Mouse (Mus musculus) intestine, embryonic 14.5 days (tissue): Measurements from ENCODE around the gene Tas2r108. TPM values are rescaled to one million over a fixed set of nuclear protein-coding genes. Genes with fewer than 3 reads are reported as not detected.

ENCODE experiments used
- ATAC-seq: fragments of 200-750 bp; cut with Nextera tagmentation; replicated peaks from 2 replicates; pipeline ENCODE4 v1.8.0; 2017; ENCODE audit warnings: low read depth, moderate number of reproducible peaks, moderate TSS enrichment, moderate library complexity; ENCODE audit not compliant: low FRiP score, low TSS enrichment
- DNase-seq: peaks from one replicate; pipeline ENCODE4 v3.0.0-alpha.2; 2018; ENCODE audit warnings: low spot score
- H3K27ac ChIP-seq: fragments of 300-500 bp; sonication (generic); 2 replicates; pipeline ENCODE4 v1.5.1; 2014; ENCODE audit warnings: low read depth, mild to moderate bottlenecking, control low read depth
- H3K27me3 ChIP-seq: fragments of 300-500 bp; sonication (generic); replicated peaks from 2 replicates; pipeline ENCODE4 v1.6.1; 2014; ENCODE audit warnings: low read length, control low read depth; ENCODE audit not compliant: control insufficient read depth, insufficient read depth
- H3K36me3 ChIP-seq: fragments of 300-500 bp; sonication (generic); 2 replicates; pipeline ENCODE4 v1.6.1; 2014; ENCODE audit warnings: low read length, control low read depth; ENCODE audit not compliant: control insufficient read depth, insufficient read depth
- H3K4me1 ChIP-seq: fragments of 300-500 bp; sonication (generic); replicated peaks from 2 replicates; pipeline ENCODE4 v1.6.1; 2014; ENCODE audit warnings: low read length, control low read depth, mixed read lengths; ENCODE audit not compliant: control insufficient read depth, insufficient read depth
- H3K4me2 ChIP-seq: fragments of 300-500 bp; sonication (generic); 2 replicates; pipeline ENCODE4 v1.6.1; 2014; ENCODE audit warnings: low read length
- H3K4me3 ChIP-seq: fragments of 300-500 bp; sonication (generic); 2 replicates; pipeline ENCODE4 v1.5.1; 2014; ENCODE audit warnings: low read depth, low read length, control low read depth, mixed read lengths
- H3K9ac ChIP-seq: fragments of 300-500 bp; sonication (generic); 2 replicates; pipeline ENCODE4 v1.6.1; 2014; ENCODE audit warnings: mild to moderate bottlenecking, low read length
- H3K9me3 ChIP-seq: fragments of 300-500 bp; sonication (generic); 2 replicates; pipeline ENCODE4 v1.6.1; 2016; ENCODE audit warnings: low read length, control low read depth; ENCODE audit not compliant: control insufficient read depth
- WGBS: fragments of 180-500 bp; shearing (Covaris S2); extraction: QIAGEN DNeasy Blood & Tissue Kit; methylation state at CpG from one replicate; pipeline ENCODE4 v1.1.7; 2014; 5-methylcytosine and 5-hydroxymethylcytosine counted together
- polyA plus RNA-seq: library from polyadenylated mRNA; unstranded; fragments of >200 nt; fragmentation: Nextera tagmentation; extraction: Ambion mirVana; gene quantifications from 2 replicates; pipeline ENCODE4 v1.2.1, GENCODE M21; 2014

Gene Tas2r108
- not detected in 2 replicates for polyA plus RNA-seq

- no peak within 1 kb of the TSS for H3K9ac ChIP-seq
- DNase-seq (no peak), ATAC-seq (no peak)
- H3K4me1 ChIP-seq, result no peaks in the 10 kb centered on the region
- no peak within 1 kb of the TSS for H3K27ac ChIP-seq
- H3K4me2 ChIP-seq, result no peak within 1 kb of the TSS
- WGBS, result 90% methylated on average over 3 of the region's 3 CpGs
- H3K27me3 ChIP-seq, result no peaks in the 10 kb centered on the region
- no peaks in the 10 kb centered on the region for H3K9me3 ChIP-seq
- H3K4me3 ChIP-seq, result no peak within 1 kb of the TSS
- no peaks in the 10 kb centered on the region for H3K36me3 ChIP-seq
Measured at GRCm38 (mm10) chr6:40493229-40493628, at the start of gene Tas2r108. Tas2r108 (plus strand) TSS chr6:40493529.

- DNase-seq, result no peak
- Histone ChIP-seq H3K9me3 (no peaks in the 10 kb centered on the region), H3K9ac (no peak overlapping the region), H3K36me3 (no peaks in the 10 kb centered on the region), H3K27ac (no peak overlapping the region), H3K27me3 (no peaks in the 10 kb centered on the region), H3K4me3 (no peak overlapping the region), H3K4me2 (no peak overlapping the region), H3K4me1 (no peaks in the 10 kb centered on the region)
- no peak for ATAC-seq
Measured at GRCm38 (mm10) chr6:40448626-40449025, 44.7 kb upstream of the Tas2r108 start.

GRCm38 (mm10) chr6:40454436-40455041 is 38.8 kb upstream of the Tas2r108 start:
- H3K9ac ChIP-seq, result no peak overlapping the region
- H3K9me3 ChIP-seq, result no peaks in the 10 kb centered on the region
- H3K4me1 ChIP-seq, result no peaks in the 10 kb centered on the region
- no peak overlapping the region for H3K4me2 ChIP-seq
- H3K27me3 ChIP-seq, result no peaks in the 10 kb centered on the region
- no peak overlapping the region for H3K4me3 ChIP-seq
- WGBS, result 26% methylated on average over 7 of the region's 7 CpGs
- DNase-seq, result no peak
- no peak for ATAC-seq
- H3K36me3 ChIP-seq, result no peaks in the 10 kb centered on the region
- no peak overlapping the region for H3K27ac ChIP-seq

- no peaks in the 10 kb centered on the region for H3K4me1 ChIP-seq
- H3K27ac ChIP-seq, result no peak overlapping the region
- H3K36me3 ChIP-seq, result no peaks in the 10 kb centered on the region
- H3K9ac ChIP-seq, result no peak overlapping the region
- no peak overlapping the region for H3K4me3 ChIP-seq
- H3K4me2 ChIP-seq, result no peak overlapping the region
- H3K9me3 ChIP-seq, result no peaks in the 10 kb centered on the region
- DNase-seq (no peak), ATAC-seq (no peak)
- 51% methylated on average over 6 of the region's 6 CpGs for WGBS
- no peaks in the 10 kb centered on the region for H3K27me3 ChIP-seq
Measured at GRCm38 (mm10) chr6:40465710-40466109, 27.6 kb upstream of the Tas2r108 start.

GRCm38 (mm10) chr6:40470916-40471719 is 22.2 kb upstream of the Tas2r108 start, which contains the start of gene Ssbp1:
Ssbp1 (plus strand) TSS chr6:40471352.
- Histone ChIP-seq H3K36me3 (peaks cover 29% of the 10 kb centered on the region), H3K4me2 (peak within 1 kb of the TSS; percentile 84), H3K4me1 (peaks cover 5% of the 10 kb centered on the region), H3K4me3 (peak within 1 kb of the TSS; percentile 66), H3K27ac (peak within 1 kb of the TSS; percentile 92), H3K9me3 (0 out of 2 replicates have a peak, but pooled peaks cover 2% of the 10 kb centered on the region), H3K9ac (peak within 1 kb of the TSS; percentile 95), H3K27me3 (no peaks in the 10 kb centered on the region)
- WGBS, result under 1% methylated on average over 54 of the region's 54 CpGs
- peak; percentile 96 for ATAC-seq
- DNase-seq, result peak; percentile 95

- DNase-seq, result no peak
- peak overlapping the region; percentile 95 for H3K9ac ChIP-seq
- peak overlapping the region; percentile 66 for H3K4me3 ChIP-seq
- H3K9me3 ChIP-seq, result 0 out of 2 replicates have a peak, but pooled peaks cover 2% of the 10 kb centered on the region
- H3K27ac ChIP-seq, result peak overlapping the region; percentile 92
- peak overlapping the region; percentile 68 for H3K4me2 ChIP-seq
- peaks cover 5% of the 10 kb centered on the region for H3K4me1 ChIP-seq
- under 1% methylated on average over 7 of the region's 7 CpGs for WGBS
- peaks cover 35% of the 10 kb centered on the region for H3K36me3 ChIP-seq
- no peaks in the 10 kb centered on the region for H3K27me3 ChIP-seq
- peak; percentile 10; the same call in 1 of the 2 replicates for ATAC-seq
Measured at GRCm38 (mm10) chr6:40471720-40472010, 21.7 kb upstream of the Tas2r108 start.

- Histone ChIP-seq H3K4me3 (no peak overlapping the region), H3K36me3 (peaks cover 59% of the 10 kb centered on the region), H3K27ac (no peak overlapping the region), H3K4me2 (no peak overlapping the region), H3K9ac (no peak overlapping the region), H3K4me1 (peaks cover 5% of the 10 kb centered on the region), H3K9me3 (0 out of 2 replicates have a peak, but pooled peaks cover 2% of the 10 kb centered on the region), H3K27me3 (no peaks in the 10 kb centered on the region)
- DNase-seq (no peak), ATAC-seq (no peak)
- 83% methylated on average over 4 of the region's 4 CpGs for WGBS
Measured at GRCm38 (mm10) chr6:40476132-40476531, 17.2 kb upstream of the Tas2r108 start.

GRCm38 (mm10) chr6:40479705-40480104 is 13.6 kb upstream of the Tas2r108 start:
- Histone ChIP-seq H3K4me3 (no peak overlapping the region), H3K36me3 (peaks cover 79% of the 10 kb centered on the region), H3K9me3 (0 out of 2 replicates have a peak, but pooled peaks cover 2% of the 10 kb centered on the region), H3K9ac (no peak overlapping the region), H3K27me3 (no peaks in the 10 kb centered on the region), H3K4me1 (no peaks in the 10 kb centered on the region), H3K27ac (no peak overlapping the region), H3K4me2 (no peak overlapping the region)
- WGBS, result 86% methylated on average over 1 of the region's 1 CpGs
- ATAC-seq (no peak), DNase-seq (no peak)
